Mouse (Mus musculus): Measurements from ENCODE around the gene Gm20708.
"Not testable (repeated sequence)": the region's sequence is repeated elsewhere in the genome, so short reads cannot be mapped to it uniquely, and the experiment has no call there.

Gene Gm20708

GRCm38 (mm10) chr11:117815850-117816249, 6.4 kb downstream of the Gm20708 start:
- peak; percentile 34 for DNase-seq

- no peak for DNase-seq
These were observed 7.0 kb downstream of the Gm20708 start for GRCm38 (mm10) chr11:117816389-117816996.

GRCm38 (mm10) chr11:117819095-117819494, 9.6 kb downstream of the Gm20708 start:
- DNase-seq = no peak

- DNase-seq = no peak
These were observed 10.7 kb downstream of the Gm20708 start for GRCm38 (mm10) chr11:117820173-117820572.

- no peak for DNase-seq
These were observed 12.4 kb downstream of the Gm20708 start for GRCm38 (mm10) chr11:117821868-117822267.

GRCm38 (mm10) chr11:117822728-117823241, 13.3 kb downstream of the Gm20708 start:
- peak; percentile 70 for DNase-seq

- no peak for DNase-seq
These were observed 13.9 kb downstream of the Gm20708 start for GRCm38 (mm10) chr11:117823411-117823810.

GRCm38 (mm10) chr11:117824060-117824969, 14.8 kb downstream of the Gm20708 start:
- peak; percentile 89 for DNase-seq

- DNase-seq = peak; percentile 90
These were observed 16.0 kb downstream of the Gm20708 start, which contains the start of the genes Afmid and Tk1 for GRCm38 (mm10) chr11:117825333-117826101. Afmid (plus strand) TSS chr11:117825924. Tk1 (minus strand) TSS chr11:117826092.

- DNase-seq = no peak
These were observed 16.7 kb downstream of the Gm20708 start for GRCm38 (mm10) chr11:117826164-117826563.

- DNase-seq = no peak
These were observed 17.4 kb downstream of the Gm20708 start for GRCm38 (mm10) chr11:117826916-117827315.

- DNase-seq = no peak
These were observed 17.9 kb downstream of the Gm20708 start for GRCm38 (mm10) chr11:117827386-117827785.

GRCm38 (mm10) chr11:117828149-117828887, 18.9 kb downstream of the Gm20708 start:
- DNase-seq = peak; percentile 80

GRCm38 (mm10) chr11:117828888-117829604, 19.6 kb downstream of the Gm20708 start:
- DNase-seq = peak; percentile 72

GRCm38 (mm10) chr11:117829671-117830215, 20.3 kb downstream of the Gm20708 start:
- peak; percentile 92 for DNase-seq

- DNase-seq = no peak
These were observed 20.9 kb downstream of the Gm20708 start for GRCm38 (mm10) chr11:117830401-117830800.

GRCm38 (mm10) chr11:117832086-117832969, 22.9 kb downstream of the Gm20708 start:
- peak; percentile 85 for DNase-seq

GRCm38 (mm10) chr11:117833509-117833908, 24.0 kb downstream of the Gm20708 start:
- DNase-seq = not testable (repeated sequence)

- peak; percentile 51 for DNase-seq
These were observed 24.6 kb downstream of the Gm20708 start for GRCm38 (mm10) chr11:117834086-117834485.

GRCm38 (mm10) chr11:117836306-117836705, 26.8 kb downstream of the Gm20708 start:
- DNase-seq = peak; percentile 56
